Mouse (Mus musculus): ENCODE data around the gene Rab23.

Gene Rab23

GRCm38 (mm10) chr1:33768091-33768787, 48.6 kb downstream of the Rab23 start:
- DNase-seq, result no peak

DNA sequence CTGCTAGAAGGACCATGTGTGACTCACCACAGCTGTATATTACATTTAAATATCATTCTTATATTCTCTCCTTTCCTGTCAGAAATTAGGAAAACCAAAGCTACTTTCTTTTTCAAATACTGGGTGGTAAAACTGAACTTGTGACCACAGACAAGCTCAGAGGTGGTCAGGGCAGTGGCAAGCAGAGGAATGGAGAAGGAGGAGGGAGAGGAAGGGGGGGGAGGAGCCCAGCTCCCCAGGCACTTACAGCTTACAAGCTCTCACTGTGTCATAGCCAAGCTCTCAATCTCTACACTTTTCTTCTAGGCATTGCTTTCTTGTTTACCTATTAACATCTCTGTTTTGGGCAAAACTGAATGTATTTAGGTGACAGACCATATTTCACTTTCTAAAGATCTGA, 49.1 kb downstream of the Rab23 start:
- no peak for DNase-seq

DNA sequence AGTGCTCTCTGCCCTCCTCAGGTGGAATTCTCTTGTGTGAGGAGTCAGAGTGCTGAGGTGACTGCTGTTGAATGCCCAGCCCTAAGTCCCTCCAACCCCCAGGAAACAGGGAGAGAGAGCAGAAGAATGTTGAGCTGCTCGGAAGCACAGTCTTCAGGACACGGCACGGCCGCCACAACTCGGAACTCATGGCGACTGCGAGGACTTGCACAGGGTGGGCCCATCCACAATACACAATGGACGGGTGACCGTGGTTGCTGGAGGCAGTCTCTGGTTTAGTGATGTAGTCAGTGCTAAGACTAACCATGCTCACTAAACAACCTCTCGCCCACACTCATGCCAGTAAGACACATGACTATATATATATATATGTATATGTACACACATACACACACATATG, 51.9 kb downstream of the Rab23 start:
- DNase-seq, result no peak

- no peak for DNase-seq
Observed at GRCm38 (mm10) chr1:33772106-33772505, 52.4 kb downstream of the Rab23 start.

GRCm38 (mm10) chr1:33776175-33776611, 56.5 kb downstream of the Rab23 start:
- DNase-seq, result no peak

GRCm38 (mm10) chr1:33784561-33784960, 64.9 kb downstream of the Rab23 start:
- DNase-seq, result no peak

GRCm38 (mm10) chr1:33788072-33788471, 68.4 kb downstream of the Rab23 start:
- no peak for DNase-seq

- no peak for DNase-seq
Observed at GRCm38 (mm10) chr1:33788493-33788892, 68.8 kb downstream of the Rab23 start.

All from thymus, postnatal 36 days (tissue).